Mouse (Mus musculus) embryonic facial prominence, embryonic 11.5 days (tissue): ENCODE data around the gene Pld3. TPM values are rescaled to one million over a fixed set of nuclear protein-coding genes. Genes with fewer than 3 reads are reported as not detected.

Experiments
- ATAC-seq: fragments of 200-750 bp; cut with Nextera tagmentation; replicated peaks from 2 replicates; pipeline ENCODE4 v1.8.0; 2017; ENCODE audit warnings: low read depth; ENCODE audit not compliant: insufficient number of reproducible peaks, low FRiP score, low TSS enrichment
- DNase-seq: peaks from one replicate; pipeline ENCODE4 v3.0.0-alpha.2; 2015; ENCODE audit warnings: low spot score
- H3K27ac ChIP-seq: fragments of 300-500 bp; sonication (generic); replicated peaks from 2 replicates; pipeline ENCODE4 v1.5.1; 2014; ENCODE audit warnings: mild to moderate bottlenecking, low read depth, low read length, control low read depth
- H3K27me3 ChIP-seq: fragments of 300-500 bp; sonication (generic); 2 replicates; pipeline ENCODE4 v1.6.1; 2014; ENCODE audit warnings: mild to moderate bottlenecking, low read length, moderate library complexity, mixed read lengths; ENCODE audit not compliant: control insufficient read depth, insufficient read depth
- H3K36me3 ChIP-seq: fragments of 300-500 bp; sonication (generic); replicated peaks from 2 replicates; pipeline ENCODE4 v1.6.1; 2014; ENCODE audit warnings: low read depth, mild to moderate bottlenecking, low read length, moderate library complexity, mixed read lengths; ENCODE audit not compliant: control insufficient read depth, insufficient read depth
- H3K4me1 ChIP-seq: fragments of 300-500 bp; sonication (generic); 2 replicates; pipeline ENCODE4 v1.6.1; 2014; ENCODE audit warnings: low read length, mixed read lengths; ENCODE audit not compliant: control insufficient read depth, insufficient read depth
- H3K4me2 ChIP-seq: fragments of 300-500 bp; sonication (generic); 2 replicates; pipeline ENCODE4 v1.6.1; 2014; ENCODE audit warnings: low read depth, mild to moderate bottlenecking, control low read depth, low read length, moderate library complexity
- H3K4me3 ChIP-seq: fragments of 300-500 bp; sonication (generic); 2 replicates; pipeline ENCODE4 v1.5.1; 2014; ENCODE audit warnings: low read depth, low read length, control low read depth
- H3K9ac ChIP-seq: fragments of 300-500 bp; sonication (generic); replicated peaks from 2 replicates; pipeline ENCODE4 v1.6.1; 2014; ENCODE audit warnings: mild to moderate bottlenecking, control low read depth, low read length
- H3K9me3 ChIP-seq: fragments of 300-500 bp; sonication (generic); replicated peaks from 2 replicates; pipeline ENCODE4 v1.6.1; 2016; ENCODE audit warnings: mild to moderate bottlenecking, low read length, inconsistent platforms, mixed read lengths; ENCODE audit not compliant: control insufficient read depth
- WGBS: fragments of 180-500 bp; shearing (Covaris S2); extraction: QIAGEN DNeasy Blood & Tissue Kit; methylation state at CpG from one replicate; pipeline ENCODE4 v1.1.7; 2014; 5-methylcytosine and 5-hydroxymethylcytosine counted together
- polyA plus RNA-seq: library from polyadenylated mRNA; unstranded; fragments of >200 nt; fragmentation: Nextera tagmentation; extraction: Ambion mirVana; gene quantifications from 2 replicates; pipeline ENCODE4 v1.2.1, GENCODE M21; 2014

Pld3 gene
- 57.1 and 65.5 TPM in 2 replicates for polyA plus RNA-seq

GRCm38 (mm10) chr7:27552931-27553513 lies at the start of gene Pld3, which contains the start of gene 2310022A10Rik:
TSS of gene Pld3 (minus strand) at chr7:27553218.
TSS of gene 2310022A10Rik (plus strand) at chr7:27553233.
- ATAC-seq (peak; percentile 100), DNase-seq (peak; percentile 96)
- no peaks in the 10 kb centered on the region for H3K9me3 ChIP-seq
- H3K4me3 ChIP-seq: peak within 1 kb of the TSS; percentile 76
- H3K27ac ChIP-seq: no peak within 1 kb of the TSS
- H3K9ac ChIP-seq: peak within 1 kb of the TSS; percentile 72
- no peaks in the 10 kb centered on the region; the same call in 1 of the 2 replicates for H3K36me3 ChIP-seq
- peak within 1 kb of the TSS; percentile 73 for H3K4me2 ChIP-seq
- no peaks in the 10 kb centered on the region for H3K4me1 ChIP-seq
- under 1% methylated on average over 41 of the region's 41 CpGs for WGBS
- H3K27me3 ChIP-seq: no peaks in the 10 kb centered on the region

- H3K4me1 ChIP-seq: no peaks in the 10 kb centered on the region; the same call in 1 of the 2 replicates
- H3K9ac ChIP-seq: no peak overlapping the region
- no peak overlapping the region for H3K4me3 ChIP-seq
- 76% methylated on average over 2 of the region's 2 CpGs for WGBS
- no peaks in the 10 kb centered on the region for H3K36me3 ChIP-seq
- no peak for DNase-seq
- no peak overlapping the region for H3K4me2 ChIP-seq
- H3K27me3 ChIP-seq: no peaks in the 10 kb centered on the region
- no peak overlapping the region for H3K27ac ChIP-seq
- no peak for ATAC-seq
- H3K9me3 ChIP-seq: no peaks in the 10 kb centered on the region
Measured at GRCm38 (mm10) chr7:27602161-27602560, 49.1 kb upstream of the Pld3 start.

GRCm38 (mm10) chr7:27601628-27602027 lies 48.6 kb upstream of the Pld3 start:
- Histone ChIP-seq H3K4me1 (no peaks in the 10 kb centered on the region; the same call in none of the 2 replicates), H3K27ac (no peak overlapping the region), H3K27me3 (no peaks in the 10 kb centered on the region), H3K4me3 (no peak overlapping the region), H3K4me2 (no peak overlapping the region), H3K9ac (no peak overlapping the region), H3K36me3 (no peaks in the 10 kb centered on the region), H3K9me3 (no peaks in the 10 kb centered on the region)
- WGBS: 78% methylated on average over 4 of the region's 4 CpGs
- DNase-seq: no peak
- ATAC-seq: no peak

- Histone ChIP-seq H3K27me3 (no peaks in the 10 kb centered on the region), H3K36me3 (no peaks in the 10 kb centered on the region), H3K4me2 (no peak overlapping the region), H3K9ac (no peak overlapping the region), H3K9me3 (no peaks in the 10 kb centered on the region), H3K4me3 (no peak overlapping the region), H3K27ac (no peak overlapping the region), H3K4me1 (peaks cover under 1% of the 10 kb centered on the region)
- WGBS: 75% methylated on average over 7 of the region's 7 CpGs
- ATAC-seq (no peak), DNase-seq (no peak)
Measured at GRCm38 (mm10) chr7:27598053-27598452, 45.0 kb upstream of the Pld3 start.

GRCm38 (mm10) chr7:27596586-27597503 lies 43.8 kb upstream of the Pld3 start:
- Histone ChIP-seq H3K4me2 (no peak overlapping the region), H3K9ac (no peak overlapping the region; the same call in 1 of the 2 replicates), H3K36me3 (no peaks in the 10 kb centered on the region), H3K27ac (no peak overlapping the region), H3K27me3 (no peaks in the 10 kb centered on the region), H3K4me3 (no peak overlapping the region), H3K9me3 (no peaks in the 10 kb centered on the region), H3K4me1 (peaks cover 3% of the 10 kb centered on the region)
- no peak for ATAC-seq
- no peak for DNase-seq
- WGBS: 63% methylated on average over 10 of the region's 10 CpGs

- Histone ChIP-seq H3K9ac (peak overlapping the region; percentile 66), H3K27ac (no peak overlapping the region; the same call in 1 of the 2 replicates), H3K4me3 (peak overlapping the region; percentile 63), H3K9me3 (no peaks in the 10 kb centered on the region), H3K36me3 (no peaks in the 10 kb centered on the region), H3K4me1 (peaks cover 3% of the 10 kb centered on the region), H3K27me3 (no peaks in the 10 kb centered on the region), H3K4me2 (peak overlapping the region; percentile 44)
- DNase-seq (no peak), ATAC-seq (no peak)
- 69% methylated on average over 12 of the region's 12 CpGs for WGBS
Measured at GRCm38 (mm10) chr7:27592934-27593645, 40.1 kb upstream of the Pld3 start.

GRCm38 (mm10) chr7:27592217-27592929 lies 39.4 kb upstream of the Pld3 start:
- 4% methylated on average over 17 of the region's 17 CpGs for WGBS
- ATAC-seq (peak; percentile 73; the same call in 1 of the 2 replicates), DNase-seq (no peak)
- peak overlapping the region; percentile 78 for H3K27ac ChIP-seq
- peak overlapping the region; percentile 66 for H3K9ac ChIP-seq
- H3K4me1 ChIP-seq: peaks cover 3% of the 10 kb centered on the region
- H3K9me3 ChIP-seq: no peaks in the 10 kb centered on the region
- no peaks in the 10 kb centered on the region for H3K27me3 ChIP-seq
- peak overlapping the region; percentile 63 for H3K4me3 ChIP-seq
- peak overlapping the region; percentile 44 for H3K4me2 ChIP-seq
- no peaks in the 10 kb centered on the region for H3K36me3 ChIP-seq
